Mouse (Mus musculus): ENCODE measurements around the gene Htr6.

DNA sequence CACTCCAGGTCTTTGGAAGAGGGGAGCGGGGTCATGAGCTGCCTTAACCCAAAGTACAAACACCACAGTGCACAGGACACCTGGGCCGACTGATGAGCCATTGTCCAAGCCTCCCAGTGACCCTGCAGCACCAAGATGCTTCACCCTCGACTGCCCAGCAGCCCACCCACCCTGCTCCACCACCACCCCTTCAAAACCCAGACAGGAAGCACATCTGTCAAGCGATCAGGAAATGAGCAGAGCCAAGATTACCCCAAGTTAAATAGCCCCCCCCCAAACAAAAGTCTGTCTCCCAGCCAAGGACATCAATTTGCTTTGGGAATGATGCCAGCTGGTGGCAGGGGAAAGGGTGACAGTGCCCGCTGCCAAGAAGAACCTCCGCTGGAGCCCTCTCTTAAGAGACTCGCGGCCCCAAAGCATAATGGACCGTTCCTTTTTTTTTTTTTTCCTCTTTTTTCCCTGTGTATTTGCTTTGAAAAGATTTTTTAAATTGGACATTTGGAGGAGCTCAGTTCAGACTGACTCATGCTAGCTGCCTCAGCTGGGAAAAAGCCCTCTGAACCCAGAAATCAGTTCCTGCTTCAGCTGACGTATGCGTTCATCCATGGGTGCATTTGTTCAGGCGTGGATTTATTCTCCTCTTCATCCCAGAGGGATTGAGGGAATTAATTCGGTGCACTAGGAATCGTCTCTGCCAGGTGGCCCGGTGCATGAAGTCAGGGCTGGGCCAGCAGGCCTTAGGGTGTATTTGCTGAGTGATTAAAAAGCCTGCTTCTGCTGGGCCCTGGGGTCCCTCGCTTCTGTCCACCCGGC is 37.4 kb downstream of the Htr6 start:
- TF ChIP-seq CTCF (IDR thresholded peaks at IDR 0.05; ENCODE audit: extremely low read depth, insufficient read length, insufficient replicate concordance, low read depth, low read length) (no peak), POLR2A (IDR thresholded peaks at IDR 0.05; ENCODE audit: low read depth, low read length) (no peak)

Measured in small intestine, adult 2 months (tissue).